Mouse (Mus musculus) inflammation-experienced regulatory T-cells, adult 16 weeks (primary cell): ENCODE data around the gene Zdhhc7. TPM values are rescaled to one million over a fixed set of nuclear protein-coding genes. Genes with fewer than 3 reads are reported as not detected.

ENCODE experiments used
- polyA plus RNA-seq: library from polyadenylated mRNA; unstranded; fragments of 100-300 nt; shearing (Covaris generic); gene quantifications from one replicate; pipeline ENCODE4 v1.2.1, GENCODE M21; 2017

Zdhhc7 gene
- polyA plus RNA-seq, result 6.4 TPM

DNA sequence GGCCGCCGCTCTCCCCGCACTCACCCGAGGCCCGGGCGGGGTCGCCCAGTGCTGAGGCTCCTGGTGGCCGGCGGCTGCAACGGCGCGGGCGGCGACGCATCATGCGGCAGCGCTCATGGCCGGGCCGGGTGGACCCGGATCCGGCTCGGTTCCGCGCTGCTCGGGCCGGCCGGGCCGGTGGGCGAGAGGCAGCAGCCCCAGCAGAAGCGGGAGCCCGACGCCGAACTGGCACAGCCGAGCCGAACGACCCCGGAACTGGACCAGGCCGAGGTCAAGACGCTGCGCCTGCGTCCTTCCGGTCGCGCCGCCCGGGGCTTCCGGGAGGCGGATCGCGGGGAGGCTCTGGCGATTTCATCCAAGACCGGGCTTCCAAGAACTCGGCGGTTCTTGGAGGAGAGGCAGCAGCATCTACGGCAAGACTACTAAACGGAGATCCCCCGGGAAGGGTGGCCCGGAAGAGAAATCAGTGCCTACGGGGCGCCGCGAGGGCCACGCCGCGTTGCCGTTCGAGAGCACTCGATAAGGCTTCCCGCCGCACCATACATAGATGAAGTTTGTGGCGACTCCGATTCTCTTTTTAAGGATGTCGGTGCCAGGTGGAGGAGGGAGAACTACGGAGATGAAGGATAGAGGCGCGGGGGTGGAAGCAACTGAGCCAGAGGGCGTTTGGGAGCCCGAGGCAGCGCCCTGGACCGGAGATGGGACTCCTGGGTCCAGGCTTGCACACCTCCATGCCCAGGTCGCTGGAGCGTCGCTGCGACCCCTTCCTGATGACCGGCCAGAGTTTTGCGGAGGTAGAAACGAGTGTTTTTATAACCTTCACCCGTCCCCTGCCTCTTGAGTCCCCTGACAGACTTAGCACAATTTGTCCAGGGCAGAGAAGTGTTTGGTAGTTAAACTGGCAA lies at the start of gene Zdhhc7:
Gene Zdhhc7, minus strand, starts transcription at position 415 of the 905 bp plus-strand sequence.

GRCm38 (mm10) chr8:120113758-120114255 lies 12.5 kb upstream of the Zdhhc7 start, which contains the start of gene 6430548M08Rik:
Gene 6430548M08Rik, plus strand, starts transcription at chr8:120114152.

Other genes starting within 250 kb of the Zdhhc7 start
- 19.2 TPM for gene Klhl36, start 239.2 kb downstream of the Zdhhc7 start, polyA plus RNA-seq
- gene Usp10, start 191.1 kb downstream of the Zdhhc7 start, polyA plus RNA-seq, result 100 TPM
- gene Gm20388, start 190.6 kb downstream of the Zdhhc7 start, polyA plus RNA-seq, result 7.1 TPM
- gene Crispld2, start 109.0 kb downstream of the Zdhhc7 start, polyA plus RNA-seq, result 0.10 TPM
- gene 6430548M08Rik, start 12.7 kb upstream of the Zdhhc7 start, polyA plus RNA-seq, result not detected
- not detected for gene Fam92b, start 76.0 kb upstream of the Zdhhc7 start, polyA plus RNA-seq
- 15.4 TPM for gene Gse1, start 127.0 kb upstream of the Zdhhc7 start, polyA plus RNA-seq